Mouse (Mus musculus) embryo, embryonic 10.5 days (tissue): ENCODE results near the gene Mef2d.

Experiments used
- DNase-seq: peaks from one replicate; pipeline ENCODE4 v3.0.0-alpha.2; 2015; ENCODE audit warnings: low spot score

The Mef2d gene

DNA sequence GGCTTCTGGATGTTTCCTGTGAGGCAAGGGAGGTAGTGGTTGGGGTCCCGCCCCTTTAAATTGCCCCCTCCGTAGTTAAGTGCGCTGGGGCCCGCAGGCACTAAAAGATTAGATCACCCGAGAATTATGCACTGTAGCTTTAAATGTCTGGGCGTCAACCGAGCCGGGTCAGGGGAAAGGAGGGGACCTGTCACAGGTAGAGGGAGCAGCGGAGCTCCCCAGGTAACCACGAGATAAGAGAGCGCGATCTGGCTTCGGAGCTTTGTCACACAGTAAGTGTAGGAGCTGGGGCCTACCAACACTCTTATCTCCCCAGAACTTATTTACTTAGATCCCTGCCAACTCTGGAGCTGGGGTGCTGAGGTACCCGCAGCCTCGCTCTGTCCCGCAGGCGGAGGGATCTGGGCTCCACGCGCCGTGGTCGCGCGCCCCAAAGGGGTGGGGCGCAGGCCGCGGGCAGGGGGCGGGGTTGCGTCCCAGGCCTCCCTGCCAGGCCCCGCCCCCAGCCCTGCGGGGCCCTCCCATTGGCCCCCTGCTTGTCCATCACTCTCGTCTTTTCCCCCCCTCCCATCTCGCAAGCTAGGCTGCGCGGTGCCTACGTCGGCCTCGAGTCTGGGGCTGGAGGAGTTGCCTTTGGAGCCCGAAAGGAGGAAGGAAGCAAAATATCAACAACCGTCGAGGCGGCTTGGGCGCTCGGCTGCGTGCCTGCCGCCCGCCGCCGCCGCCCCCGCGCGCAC is at the start of gene Mef2d:
TSS of gene Mef2d (plus strand) at position 586 of the 737 bp plus-strand sequence.
- peak; percentile 97 for DNase-seq

DNA sequence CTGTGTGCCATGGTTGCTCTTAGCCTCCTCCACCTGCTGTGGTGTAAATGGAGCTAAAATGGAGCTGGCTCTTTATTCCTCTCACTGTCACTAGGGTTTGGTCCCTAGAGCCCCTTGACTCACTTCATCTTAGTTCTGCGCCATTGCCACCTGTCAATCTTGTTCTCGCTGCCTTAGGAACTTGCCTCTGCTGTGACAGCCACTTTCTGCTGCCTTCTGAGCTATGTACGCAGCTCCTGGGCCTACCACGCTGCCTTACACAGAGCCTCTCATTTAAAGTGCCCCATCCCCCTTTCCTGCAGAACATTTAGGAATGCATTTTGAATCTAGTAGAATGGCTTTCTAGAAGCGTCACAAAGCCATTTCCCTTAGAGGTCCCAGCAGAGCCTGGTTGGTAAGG is 48.0 kb upstream of the Mef2d start:
- DNase-seq: no peak

DNA sequence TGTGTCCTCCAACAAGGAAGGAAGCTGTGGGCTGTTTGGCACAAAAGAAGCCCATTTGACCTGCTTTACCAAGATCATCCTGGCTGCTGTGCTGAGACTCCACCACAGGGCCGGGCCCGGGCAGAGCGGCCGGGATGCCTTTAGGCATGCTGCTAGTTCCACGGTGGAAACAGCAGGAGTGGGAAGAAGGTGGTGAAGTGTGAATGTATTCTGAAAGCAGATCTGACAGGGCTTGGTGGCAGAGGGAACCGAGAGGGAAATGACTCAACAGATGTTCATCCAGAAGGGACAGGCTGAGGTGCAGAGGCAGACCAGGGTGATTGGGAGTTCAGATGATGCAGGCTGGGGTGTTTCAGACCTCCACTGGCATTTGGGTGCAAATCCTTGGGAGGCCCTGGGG is 44.5 kb upstream of the Mef2d start:
- no peak for DNase-seq

DNA sequence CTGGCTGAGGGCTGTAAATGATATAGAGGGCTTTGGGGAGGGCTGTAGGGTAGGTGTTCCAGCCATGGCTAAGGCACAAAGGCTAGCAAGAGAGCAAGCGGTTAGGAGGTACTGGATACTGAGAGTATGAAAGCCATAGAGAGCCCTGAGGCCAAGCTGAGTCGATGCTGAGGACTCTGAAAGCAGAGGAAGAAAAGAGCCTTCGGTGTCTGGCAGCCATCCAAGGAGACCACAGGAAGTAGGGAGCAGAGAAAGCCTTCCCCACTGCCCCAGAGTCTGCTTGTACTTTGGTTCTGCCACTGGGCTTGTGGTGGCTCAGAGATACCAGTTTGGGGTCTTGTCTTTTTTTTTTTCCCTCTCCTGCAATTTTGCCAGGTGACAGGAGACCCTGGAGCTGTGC is 41.9 kb upstream of the Mef2d start:
- DNase-seq: no peak

DNA sequence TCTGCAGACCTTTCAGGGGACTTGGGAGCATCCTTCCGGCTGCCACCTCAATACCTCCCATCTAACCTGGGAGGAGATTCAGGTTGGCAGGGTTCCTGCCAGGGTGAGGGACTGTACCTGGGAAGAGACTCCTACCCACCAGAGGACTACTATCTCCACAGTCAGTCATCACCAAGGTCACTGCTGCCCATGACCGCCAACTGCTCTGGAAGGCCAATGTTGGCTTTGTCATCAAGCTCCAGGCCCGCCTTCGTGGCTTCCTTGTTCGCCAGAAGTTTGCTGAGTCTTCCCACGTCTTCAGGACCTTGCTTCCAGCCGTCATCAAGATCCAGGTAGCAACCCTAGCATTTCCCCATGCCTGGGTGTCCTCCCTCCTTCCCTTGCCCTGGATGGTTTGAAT is 40.4 kb upstream of the Mef2d start:
- DNase-seq: no peak

DNA sequence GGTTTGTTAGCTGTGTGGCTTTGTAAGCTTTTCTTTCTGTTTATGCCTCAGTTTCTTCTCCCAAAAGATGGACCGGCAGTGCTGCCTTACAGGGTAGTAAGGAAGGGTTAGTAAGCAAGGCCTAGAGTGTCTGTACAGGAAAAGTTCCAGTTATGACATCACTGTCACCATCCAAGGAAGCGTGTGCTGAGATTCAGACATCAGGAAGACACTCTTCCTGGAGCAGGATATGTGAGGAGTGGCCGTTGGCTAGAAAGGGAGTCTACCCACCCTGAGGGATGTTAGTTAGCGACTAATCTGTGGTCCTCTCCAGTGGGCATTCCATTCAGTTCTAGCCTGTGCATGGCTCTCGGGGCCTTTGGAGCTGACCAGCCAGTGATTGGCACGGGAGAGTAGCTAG is 40.0 kb upstream of the Mef2d start:
- DNase-seq: no peak

DNA sequence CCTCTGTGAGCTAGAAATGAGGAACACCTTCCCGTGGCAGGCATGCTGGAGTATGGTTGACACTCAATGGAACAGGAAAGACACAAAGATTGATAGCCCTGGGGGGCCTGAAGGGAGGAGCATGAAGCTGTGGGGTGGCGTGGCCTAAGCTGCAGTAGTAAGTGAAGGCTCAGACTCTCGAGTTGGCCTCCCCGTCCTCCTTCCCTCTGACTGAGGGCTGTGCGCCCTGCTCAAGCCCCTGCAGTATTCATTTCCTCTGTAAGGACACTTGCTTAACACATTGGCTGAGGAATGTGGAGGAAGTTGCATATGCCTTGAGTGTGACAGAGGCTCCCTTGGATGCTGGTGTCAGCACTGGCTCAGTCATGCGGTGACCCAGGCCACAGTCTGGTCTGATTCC is 39.6 kb upstream of the Mef2d start:
- no peak for DNase-seq

DNA sequence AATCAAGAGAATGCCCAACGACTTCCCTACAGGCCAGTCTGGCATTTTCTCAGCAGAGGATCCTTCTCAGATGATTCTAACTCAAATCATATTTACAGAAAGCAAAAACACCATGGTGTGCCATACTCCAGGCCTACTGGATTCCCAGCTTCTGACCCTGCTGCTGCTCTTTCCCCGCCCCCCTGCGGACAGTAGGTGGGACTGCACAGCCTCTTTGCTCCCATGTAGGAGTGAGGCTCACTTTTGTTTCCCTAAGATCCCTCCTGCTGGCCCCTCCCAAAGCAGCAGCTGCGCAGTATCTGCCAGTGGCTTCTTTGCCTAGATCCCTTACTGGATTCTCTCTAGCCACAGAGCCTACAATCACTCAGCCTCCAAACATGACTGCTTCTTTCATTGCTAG is 36.0 kb upstream of the Mef2d start:
- DNase-seq: no peak

DNA sequence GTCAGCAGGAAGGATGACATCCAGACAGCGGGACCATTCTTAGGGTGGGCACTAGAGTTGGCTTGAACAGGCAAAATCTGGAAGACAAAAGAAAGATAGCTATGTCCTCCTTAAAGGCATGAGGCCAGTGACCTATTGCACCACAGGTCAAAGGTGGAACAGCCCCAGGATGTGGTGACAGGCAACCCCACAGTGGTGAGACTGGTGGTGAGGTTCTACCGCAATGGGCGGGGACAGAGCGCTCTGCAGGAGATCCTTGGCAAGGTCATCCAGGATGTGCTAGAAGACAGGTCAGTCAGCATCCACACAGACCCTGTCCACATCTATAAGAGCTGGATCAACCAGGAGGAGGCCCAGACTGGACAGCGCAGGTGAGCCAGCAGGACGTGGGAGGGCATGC is 33.0 kb upstream of the Mef2d start:
- DNase-seq: no peak

DNA sequence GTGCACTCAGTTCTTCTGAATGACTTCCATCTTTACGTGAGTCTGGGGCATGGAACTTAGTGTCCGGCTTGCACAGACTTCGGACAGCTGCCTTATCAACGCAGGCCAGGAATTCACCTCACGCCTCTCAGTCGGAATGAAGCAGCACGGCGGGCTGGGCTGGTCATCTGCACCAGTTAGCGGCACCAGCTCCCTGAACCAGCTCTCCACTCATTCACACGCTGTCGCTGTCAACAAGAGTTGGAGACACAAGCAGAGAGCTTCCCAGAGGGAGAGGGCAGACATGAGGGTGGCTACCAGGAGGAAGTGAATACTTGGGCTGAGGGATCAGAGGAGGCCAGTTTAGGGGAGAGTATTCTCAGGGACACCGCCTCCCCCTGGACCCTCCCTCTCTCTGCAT is 27.8 kb upstream of the Mef2d start:
- DNase-seq: no peak

DNA sequence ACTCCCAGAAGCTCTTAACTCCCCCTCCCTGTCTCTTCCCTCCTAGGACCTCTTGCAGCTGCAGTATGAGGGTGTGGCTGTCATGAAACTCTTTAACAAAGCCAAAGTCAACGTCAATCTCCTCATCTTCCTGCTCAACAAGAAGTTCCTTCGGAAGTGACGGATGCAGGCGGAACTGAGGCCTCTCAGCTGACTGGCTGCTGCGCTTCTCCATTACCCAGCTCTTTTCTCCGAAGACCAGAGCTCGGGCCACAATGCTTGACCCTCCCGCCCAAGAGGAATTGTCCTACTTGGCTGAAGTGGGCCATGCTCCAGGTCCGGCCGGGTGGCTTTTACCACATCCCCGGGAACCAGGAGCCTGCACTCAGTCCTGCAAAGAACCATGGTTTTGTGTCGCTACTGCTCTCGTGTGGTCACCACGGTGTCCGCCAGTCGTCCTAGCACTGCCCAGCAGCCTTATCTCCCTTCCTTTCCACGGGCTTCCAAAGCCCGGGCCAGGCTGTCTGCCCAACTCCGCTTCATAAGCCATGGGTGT is 22.0 kb upstream of the Mef2d start:
- DNase-seq: no peak

DNA sequence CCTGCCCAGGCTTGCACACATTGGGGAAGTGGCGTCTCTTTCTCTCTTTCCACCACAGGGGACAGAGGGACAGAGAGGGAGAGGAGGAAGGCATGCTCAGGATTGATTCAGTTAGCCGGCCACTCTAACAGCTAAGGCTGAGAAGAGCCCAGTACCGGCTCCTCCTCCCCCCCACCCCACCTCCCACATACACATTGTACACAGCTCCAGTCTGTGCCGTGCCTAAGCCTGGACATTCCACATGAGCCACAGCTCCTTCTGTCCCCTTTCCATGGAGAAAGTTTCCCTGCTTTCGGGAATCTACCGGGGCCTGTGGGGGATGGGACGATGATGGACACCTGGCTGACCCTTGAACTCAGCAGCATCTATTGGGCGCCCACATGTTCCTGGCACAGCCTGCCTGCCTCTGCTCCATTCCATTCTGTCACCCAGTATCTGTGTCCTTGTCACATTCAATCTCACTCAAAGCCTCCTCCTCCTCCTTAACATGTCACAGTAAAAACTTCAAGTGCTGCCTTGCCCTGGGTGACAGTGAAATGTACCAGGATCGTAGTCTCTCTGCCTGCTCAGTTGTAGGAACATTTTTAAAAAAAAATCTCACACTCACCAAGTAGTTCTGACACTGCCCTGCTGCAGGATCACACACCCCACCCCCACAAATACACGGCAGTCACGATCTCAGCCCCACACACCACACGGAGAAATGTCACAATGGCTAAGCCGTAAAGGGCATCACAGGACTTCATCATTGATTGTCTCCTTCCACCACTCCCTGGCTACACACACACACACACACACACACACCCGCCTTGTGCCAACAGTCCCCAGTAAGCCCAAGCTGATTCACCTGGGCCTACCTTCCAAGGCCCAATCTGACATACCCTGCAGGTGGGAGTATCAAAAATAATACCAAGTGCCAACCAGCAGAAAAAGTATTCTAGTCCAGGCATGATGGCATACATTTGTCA is 20.7 kb upstream of the Mef2d start:
- DNase-seq: no peak

DNA sequence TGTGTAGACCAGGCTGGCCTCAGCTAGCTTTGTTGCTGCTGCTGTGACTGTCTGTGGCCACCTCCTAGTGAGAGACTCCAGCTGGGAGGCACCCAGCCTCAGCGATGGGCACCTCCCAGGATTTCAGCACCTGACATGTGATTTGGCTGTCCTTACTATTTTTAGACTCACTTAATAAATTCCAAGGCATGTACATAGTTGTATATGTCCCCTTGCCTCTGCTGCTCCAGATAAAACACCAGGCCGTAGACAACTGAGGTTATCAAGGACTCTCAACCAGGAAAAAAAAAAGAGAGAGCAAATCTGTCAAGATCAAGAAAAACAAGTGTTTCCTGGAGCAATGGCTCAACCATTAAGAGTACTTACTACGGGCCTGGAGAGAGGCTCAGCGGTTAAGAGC is 17.0 kb upstream of the Mef2d start:
- no peak for DNase-seq

DNA sequence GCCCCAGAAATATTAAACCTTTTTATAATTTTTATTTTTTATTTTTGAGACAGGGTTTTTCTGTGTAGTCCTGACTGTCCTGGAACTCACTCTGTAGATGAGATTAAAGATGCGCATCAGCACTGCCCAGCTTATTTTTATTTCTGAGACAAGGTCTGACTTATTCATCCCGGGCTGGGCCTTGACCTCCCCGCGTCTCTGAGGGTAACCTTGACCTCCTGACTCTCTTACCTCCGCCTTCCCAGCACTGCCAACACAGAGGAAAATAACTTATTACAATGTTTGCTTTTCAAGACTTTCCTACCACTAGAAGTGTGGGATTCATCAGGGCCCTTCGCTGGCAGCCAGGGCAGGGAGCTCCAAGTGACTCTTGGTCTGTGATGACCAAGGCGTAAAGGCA is 16.0 kb upstream of the Mef2d start:
- DNase-seq: no peak

DNA sequence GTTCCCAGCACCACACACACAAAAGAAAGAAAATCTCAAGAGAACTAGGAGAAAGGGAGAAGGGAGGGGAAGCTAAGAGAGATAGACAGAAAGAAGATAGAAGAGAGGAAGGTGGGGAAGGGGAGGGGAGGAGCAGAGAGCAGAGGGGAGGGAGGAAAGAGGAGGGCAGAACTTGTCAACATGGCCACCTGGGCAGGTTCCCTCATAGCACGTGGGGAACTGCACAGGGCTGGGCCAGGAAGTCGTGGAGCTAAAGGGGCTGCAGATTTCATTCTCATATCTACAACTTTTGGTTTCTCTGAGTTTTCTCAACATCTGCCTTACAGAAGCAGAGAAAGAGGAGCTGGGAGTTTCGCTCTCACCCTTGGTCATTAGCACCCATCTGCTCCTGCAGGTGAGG is 14.5 kb upstream of the Mef2d start:
- DNase-seq: no peak

DNA sequence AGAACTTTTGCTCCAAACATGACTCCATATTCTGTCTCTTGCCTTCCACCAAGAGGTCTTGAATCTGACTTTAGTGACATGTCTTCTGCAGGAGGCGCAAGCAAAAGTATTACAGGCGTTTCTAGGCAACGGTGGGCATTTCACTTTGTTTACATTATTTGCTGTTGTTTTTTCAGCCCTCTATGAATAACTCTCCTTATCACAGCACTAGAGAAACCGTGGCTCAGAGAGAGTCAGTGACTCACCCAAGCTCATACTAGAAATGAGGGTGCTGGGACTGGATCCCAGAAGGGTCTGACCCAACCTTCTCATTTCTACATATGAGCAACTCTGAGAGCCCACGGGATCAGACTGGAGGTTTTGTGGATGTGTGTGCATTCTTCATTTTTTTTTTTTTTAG is 14.1 kb upstream of the Mef2d start:
- DNase-seq: no peak

DNA sequence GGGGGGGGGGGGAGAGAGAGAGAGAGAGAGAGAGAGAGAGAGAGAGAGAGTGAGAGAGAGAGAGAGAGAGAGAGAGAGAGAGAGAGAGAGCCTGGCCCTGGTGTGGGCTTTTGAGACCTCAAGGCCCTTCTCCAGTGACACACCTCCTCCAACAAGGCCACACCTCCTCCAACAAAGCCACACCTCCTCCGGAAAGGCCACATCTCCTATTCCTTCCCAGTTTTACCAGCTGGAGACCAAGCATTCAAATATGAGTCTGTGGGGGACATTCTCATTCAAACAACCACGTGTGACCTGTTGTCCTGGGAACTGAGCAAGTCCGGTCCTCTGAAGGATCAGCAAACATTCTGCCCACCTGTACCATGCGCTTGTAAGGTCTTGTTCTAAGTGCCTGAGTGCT is 13.2 kb upstream of the Mef2d start:
- DNase-seq: no peak

DNA sequence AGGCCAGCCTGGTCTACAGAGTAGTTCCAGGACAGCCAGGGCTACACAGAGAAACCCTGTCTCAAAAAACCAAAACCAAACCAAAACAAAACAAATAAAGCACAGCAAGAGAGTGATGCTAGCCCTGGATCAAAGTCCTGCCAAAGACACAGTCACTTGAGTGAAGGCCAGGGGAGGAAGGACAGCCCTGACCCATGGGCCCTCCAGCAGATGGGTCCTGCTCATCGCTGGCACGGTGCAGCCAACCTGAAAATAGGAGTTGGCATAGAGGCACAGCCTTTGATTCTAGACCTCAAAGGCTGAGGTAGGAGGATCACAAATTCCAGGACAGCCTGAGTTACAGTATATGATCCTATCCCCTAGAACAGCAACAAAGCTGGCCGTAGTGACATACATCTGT is 11.1 kb upstream of the Mef2d start:
- no peak for DNase-seq

DNA sequence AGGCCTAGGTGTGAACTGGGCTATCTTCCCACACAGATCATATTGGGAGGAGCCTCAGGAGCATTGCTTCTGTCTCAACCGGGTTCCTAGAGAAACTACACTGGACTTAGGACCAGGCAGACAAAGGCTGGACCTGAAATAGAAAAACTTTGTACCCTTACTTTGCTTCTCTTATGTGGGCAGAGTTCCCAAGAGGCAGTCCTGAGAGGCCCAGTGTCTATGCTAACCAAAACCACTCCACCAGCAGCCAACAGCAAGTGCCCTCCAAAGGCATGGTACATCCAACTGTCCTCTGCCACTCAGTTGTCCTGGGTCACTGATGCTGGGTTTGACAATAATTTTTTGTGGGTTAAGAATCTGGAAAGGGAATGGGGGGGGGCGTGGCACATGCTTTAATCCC is 9.7 kb upstream of the Mef2d start:
- DNase-seq: no peak

DNA sequence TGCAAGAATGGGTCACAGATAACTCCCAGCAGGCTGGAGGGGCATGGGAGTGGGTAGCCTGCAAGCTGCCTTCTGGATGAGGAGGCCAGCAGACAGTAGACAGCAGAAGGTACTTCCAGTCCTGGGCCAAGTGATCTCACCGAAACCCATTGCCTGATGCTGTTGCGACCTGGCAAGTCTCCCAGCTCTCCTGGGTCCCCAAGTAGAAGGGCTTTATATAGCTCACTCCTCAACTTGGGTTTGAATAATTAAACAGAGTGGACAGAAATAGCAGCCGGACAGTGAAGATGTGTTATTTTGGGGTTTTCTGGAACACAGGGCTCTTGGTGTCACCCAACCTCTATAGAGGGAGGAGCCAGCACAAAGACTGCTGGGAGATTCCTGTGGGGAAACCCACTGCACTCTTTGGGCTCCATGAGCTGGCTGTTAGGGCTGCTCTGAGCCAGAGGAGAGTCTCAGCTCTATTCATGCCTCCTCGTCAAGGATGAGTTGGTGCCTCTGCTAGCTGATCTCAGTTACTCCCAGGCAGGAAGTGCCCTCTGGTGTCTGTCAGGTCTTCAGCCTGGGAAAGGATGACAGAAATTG is 8.9 kb upstream of the Mef2d start:
- no peak for DNase-seq

DNA sequence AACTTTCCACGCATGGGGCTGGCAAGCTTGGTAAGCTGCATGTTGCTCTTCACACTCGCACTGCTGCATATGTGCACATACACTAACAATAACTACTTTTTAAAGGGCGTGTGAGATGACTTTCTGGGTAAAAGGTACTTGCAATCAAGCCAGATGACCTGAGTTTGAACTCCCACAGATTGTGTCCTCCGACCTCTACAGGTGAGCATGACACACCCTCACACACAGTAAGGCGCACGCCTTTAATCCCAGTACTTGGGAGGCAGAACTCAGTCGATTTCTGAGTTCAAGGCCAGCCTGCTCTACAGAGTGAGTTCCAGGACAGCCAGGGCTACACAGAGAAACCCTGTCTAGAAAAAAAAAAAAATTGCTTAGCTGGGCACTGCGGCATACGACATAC is 5.8 kb upstream of the Mef2d start:
- DNase-seq: no peak

DNA sequence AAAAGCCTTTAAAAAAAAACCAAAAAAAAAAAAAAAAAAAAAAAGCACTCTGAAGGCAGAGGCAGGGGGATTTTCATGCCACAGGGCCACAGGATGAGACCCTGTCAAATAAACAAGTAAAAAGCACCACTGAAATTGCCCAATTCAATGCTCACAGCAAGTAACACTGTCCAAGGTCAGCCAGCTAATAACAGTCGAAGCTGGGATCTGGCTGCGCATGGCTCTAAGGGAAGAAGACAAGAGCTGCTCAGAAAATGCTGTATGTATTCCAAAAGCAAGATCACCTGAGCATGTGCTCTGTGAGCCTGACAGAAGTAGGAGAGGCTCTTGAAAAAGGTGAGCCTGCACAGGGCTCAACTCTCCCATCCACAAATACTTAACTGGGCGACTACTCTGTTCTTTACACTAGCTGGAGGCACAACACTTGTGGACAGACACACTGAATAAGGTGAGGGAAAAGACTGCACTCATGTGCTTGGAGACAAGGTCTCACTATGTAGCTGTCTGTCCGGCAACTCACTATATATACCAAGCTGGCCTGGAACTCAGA is 5.2 kb upstream of the Mef2d start:
- DNase-seq: no peak

DNA sequence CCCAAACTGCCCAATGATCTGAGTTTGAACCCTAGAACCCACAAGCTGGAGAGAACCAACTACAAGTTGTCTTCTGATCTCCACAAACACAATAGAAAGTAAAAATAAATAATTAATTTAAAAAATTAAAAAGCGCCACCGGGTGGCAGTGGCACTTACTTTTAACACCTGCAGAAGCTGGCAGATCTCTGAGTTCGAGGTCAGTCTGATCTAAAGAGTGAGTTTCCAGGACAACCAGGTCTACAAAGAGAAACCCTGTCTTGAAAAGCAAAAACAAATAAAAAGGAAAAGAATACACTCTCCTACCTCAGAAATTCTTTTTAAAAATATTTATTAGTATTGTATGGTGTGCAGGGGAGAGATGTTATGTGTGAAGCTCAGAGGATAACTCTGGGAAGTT is 4.4 kb upstream of the Mef2d start:
- DNase-seq: peak; percentile 33
